Mouse (Mus musculus): ENCODE results near the gene Mical1.
A peak's percentile ranks its signal among the peaks of the same experiment; 100 is the strongest.

DNA sequence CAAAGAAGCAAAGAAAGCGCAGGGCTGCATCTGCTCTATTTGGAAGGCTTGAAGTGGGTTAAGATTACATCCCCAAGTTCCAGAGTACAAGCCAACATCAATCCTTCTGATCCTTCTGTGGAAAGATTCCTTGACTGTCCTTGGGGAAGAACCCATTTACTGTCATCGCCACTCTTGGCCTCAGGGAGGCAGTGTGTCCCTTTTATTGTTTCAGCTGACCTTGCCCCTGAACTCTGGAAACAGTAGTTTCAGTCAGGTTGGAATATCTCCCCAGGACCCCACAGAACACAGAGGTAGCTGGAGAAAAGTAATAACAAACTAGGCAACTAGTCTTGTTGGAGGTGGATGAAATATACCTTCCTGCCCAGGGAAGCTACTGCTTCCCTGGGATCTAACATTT lies 33.0 kb downstream of the Mical1 start:
- TF ChIP-seq CTCF (IDR thresholded peaks at IDR 0.05; ENCODE audit: extremely low read depth, insufficient read length, insufficient replicate concordance, low read depth, low read length): peak; percentile 35; the same call in 1 of the 2 replicates
- TF ChIP-seq POLR2A (IDR thresholded peaks at IDR 0.05; ENCODE audit: low read depth, low read length): no peak
